Mouse (Mus musculus) lung, adult 2 months (tissue): Measurements from ENCODE around the gene Upb1. TPM values are rescaled to one million over a fixed set of nuclear protein-coding genes. Genes with fewer than 3 reads are reported as not detected.

Experiments
- DNase-seq: peaks from one replicate; pipeline ENCODE4 v3.0.0; 2022
- H3K4me1 ChIP-seq: fragments of 200-500 bp; 2 replicates; pipeline ENCODE4 v1.6.1; 2011; ENCODE audit warnings: low read length; ENCODE audit not compliant: control insufficient read depth, insufficient read depth
- H3K4me3 ChIP-seq: fragments of 200-500 bp; replicated peaks from 2 replicates; pipeline ENCODE3; 2011; ENCODE audit warnings: low read depth, mild to moderate bottlenecking, control low read depth, low read length; ENCODE audit errors: extremely low read depth
- CTCF ChIP-seq: fragments of 200-500 bp; IDR thresholded peaks from 2 replicates; pipeline ENCODE4 v1.5.1; 2011; ENCODE audit warnings: mild to moderate bottlenecking, low read length, control low read depth; ENCODE audit not compliant: insufficient read depth
- POLR2A ChIP-seq: fragments of 200-500 bp; IDR thresholded peaks from 2 replicates; pipeline ENCODE4 v1.6.1; 2011; ENCODE audit warnings: low read depth, mild to moderate bottlenecking, control low read depth, low read length, borderline replicate concordance; ENCODE audit errors: extremely low read depth
- WGBS: fragments of 180-500 bp; shearing (Covaris S2); methylation state at CpG from one replicate; pipeline ENCODE4 v1.1.7; 2018; 5-methylcytosine and 5-hydroxymethylcytosine counted together
- polyA plus RNA-seq: library from polyadenylated mRNA; depleted of rRNA; stranded (reverse); fragments of >200 nt; gene quantifications from 2 replicates; pipeline ENCODE4 v1.2.3, GENCODE M21; 2012

The Upb1 gene
- polyA plus RNA-seq, 1 experiment = 0.59 TPM

DNA sequence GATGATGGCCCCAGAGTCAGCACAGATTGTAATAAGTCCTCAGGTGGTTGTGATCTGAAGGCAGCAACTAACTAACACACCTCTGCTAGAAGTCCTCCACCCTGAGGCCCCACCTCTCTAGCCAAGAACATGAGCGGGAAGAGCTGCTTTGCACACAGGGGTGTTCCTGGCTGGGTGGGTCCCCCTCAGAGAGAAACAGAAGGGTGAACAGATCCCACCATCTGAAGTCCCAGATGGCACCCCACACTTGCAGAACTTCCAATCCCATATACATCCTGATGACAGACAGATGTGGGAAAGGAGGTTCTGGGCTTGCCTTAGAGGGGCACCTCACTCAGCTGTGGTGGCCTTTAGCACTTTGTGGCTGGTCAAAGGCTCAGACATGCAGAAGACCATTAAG is 36.4 kb downstream of the Upb1 start:
- WGBS = 97% methylated on average over 1 of the region's 1 CpGs
- Histone ChIP-seq H3K4me1 (peaks cover 4% of the 10 kb centered on the region; the same call in 1 of the 2 replicates), H3K4me3 (no peak overlapping the region)
- TF ChIP-seq POLR2A = no peak
- no peak for TF ChIP-seq CTCF
- DNase-seq = no peak

DNA sequence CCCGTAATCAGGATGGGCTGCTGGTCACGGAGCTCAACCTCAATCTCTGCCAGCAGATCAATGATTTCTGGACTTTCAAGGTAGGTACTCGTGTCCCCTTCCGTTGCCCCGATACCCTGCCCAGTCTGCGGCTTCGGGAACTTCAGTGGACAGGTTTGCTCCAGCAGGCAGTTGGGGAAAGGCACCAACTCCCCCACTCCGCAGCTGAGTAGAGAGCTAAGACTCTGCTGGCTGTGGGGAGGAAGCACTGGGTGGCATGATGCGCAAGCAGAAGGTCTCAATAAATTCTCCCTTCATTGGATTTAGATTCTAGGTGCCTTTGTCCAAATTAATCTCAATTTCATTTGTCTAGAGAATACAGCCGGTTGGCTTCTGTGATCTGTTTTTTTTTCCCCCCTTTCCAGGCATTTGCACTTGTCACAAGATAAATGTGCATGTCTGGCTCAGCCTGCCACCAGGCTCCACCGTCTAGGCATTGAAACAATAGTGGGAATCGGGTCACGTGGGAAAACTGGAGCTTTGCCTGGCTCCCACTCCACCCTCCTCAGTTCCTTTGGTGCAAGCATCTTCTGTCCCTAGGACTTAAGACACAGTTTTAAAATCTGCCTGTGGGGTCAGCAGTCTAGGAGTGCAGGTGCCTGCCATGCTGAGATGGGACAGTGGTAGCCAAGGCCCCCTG is 37.4 kb downstream of the Upb1 start:
- peak; percentile 55 for DNase-seq
- no peak for TF ChIP-seq CTCF
- no peak for TF ChIP-seq POLR2A
- 60% methylated on average over 13 of the region's 13 CpGs for WGBS
- Histone ChIP-seq H3K4me3 (no peak overlapping the region), H3K4me1 (peaks cover 4% of the 10 kb centered on the region; the same call in 1 of the 2 replicates)

DNA sequence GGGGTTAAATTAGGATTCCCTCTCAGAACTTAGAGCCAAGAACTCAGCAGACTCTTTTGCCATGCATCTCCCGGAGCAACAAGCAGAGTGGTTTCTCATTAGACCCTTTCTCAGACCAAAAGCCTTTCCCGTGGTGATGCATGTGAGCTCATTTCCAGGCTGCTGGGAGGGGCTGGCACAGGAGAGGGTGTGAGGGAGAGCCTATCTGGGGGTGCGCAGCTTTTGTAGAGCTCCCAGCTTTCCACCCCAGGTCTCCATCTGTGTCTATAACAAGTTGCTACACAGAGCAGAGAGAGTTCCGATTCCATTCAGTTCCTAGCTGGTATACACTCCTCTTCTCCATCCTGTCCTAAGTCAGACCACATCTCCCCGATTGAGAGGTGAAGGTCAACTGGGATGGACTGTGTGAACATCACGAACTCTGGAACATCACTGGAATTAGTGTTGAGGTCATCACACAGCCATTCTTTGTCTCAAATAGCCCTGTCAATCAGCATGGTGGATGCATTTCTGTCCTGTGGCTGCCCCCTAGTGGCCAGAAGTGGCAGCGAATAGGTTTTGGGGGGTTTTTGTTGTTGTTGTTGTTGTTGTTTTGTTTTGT is 38.4 kb downstream of the Upb1 start:
- 28% methylated on average over 7 of the region's 7 CpGs for WGBS
- DNase-seq = peak; percentile 46
- H3K4me1 ChIP-seq = peaks cover 4% of the 10 kb centered on the region; the same call in 1 of the 2 replicates
- TF ChIP-seq POLR2A (no peak), CTCF (peak; percentile 73)
- no peak overlapping the region for H3K4me3 ChIP-seq

DNA sequence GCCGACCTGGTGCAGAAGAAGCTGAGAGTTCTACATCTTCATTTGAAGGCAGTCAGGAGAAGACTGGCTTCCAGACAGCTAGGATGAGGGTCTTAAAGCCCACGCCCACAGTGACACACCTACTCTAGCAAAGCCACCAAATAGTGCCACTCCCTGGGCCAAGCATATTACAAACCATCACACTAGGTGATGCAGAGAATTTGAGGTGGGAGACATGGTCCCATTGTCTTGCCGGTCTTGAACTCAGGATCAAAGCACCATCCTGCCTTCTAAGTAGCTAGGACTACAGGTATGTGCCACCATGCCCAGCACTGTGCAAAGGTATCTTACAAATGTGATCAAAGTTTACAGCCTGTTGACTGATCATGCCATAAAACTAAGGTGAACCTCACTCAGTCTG is 39.8 kb downstream of the Upb1 start:
- WGBS = 95% methylated on average over 3 of the region's 3 CpGs

DNA sequence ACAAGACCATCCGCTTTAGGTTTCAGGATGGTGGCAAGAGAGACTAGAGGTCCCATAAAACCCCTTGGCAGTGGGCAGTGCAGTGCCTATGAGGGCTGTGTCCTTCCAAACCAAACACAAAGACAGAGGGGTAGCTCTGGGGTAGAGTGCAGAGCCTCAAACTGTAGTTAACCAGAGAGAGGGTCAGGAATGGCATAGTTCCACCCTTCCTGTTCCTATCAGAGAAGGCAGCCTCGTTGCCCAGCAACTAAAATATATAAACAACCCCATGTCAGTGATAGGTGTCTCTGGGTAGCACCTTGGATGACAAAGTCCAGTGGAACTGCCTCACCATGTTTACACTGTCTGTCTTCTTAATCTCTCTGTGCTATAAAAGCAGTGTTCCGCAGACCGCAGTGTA is 40.9 kb downstream of the Upb1 start:
- 59% methylated on average over 4 of the region's 4 CpGs for WGBS
- no peak for DNase-seq
- Histone ChIP-seq H3K4me1 (peaks cover 4% of the 10 kb centered on the region; the same call in 1 of the 2 replicates), H3K4me3 (no peak overlapping the region)
- TF ChIP-seq CTCF (no peak), POLR2A (no peak)

More for the DNA sequence above, 39.8 kb downstream of the Upb1 start:
- TF ChIP-seq POLR2A (no peak), CTCF (no peak)
- Histone ChIP-seq H3K4me3 (no peak overlapping the region), H3K4me1 (peaks cover 4% of the 10 kb centered on the region; the same call in 1 of the 2 replicates)
- no peak for DNase-seq

DNA sequence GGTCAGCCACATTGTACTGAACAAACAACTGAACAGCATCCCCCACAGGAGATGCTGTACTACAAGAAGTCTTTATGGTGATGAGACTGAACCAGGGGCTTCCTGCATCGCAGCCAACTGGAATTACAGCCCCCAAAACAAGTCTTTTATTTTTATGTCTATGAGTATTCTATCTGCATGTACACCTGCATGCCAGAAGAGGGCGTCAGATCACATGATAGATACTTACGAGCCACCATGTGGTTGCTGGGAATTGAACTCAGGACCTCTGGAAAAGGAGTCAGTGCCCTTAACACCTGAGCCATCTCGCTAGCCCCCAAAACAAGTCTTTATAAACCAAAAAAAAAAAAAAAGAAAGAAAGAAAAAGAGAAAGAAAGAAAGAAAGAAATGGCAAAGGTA is 42.1 kb downstream of the Upb1 start:
- Histone ChIP-seq H3K4me1 (peaks cover 4% of the 10 kb centered on the region; the same call in 1 of the 2 replicates), H3K4me3 (no peak overlapping the region)
- no peak for DNase-seq
- TF ChIP-seq POLR2A (no peak), CTCF (no peak)
- WGBS = 88% methylated on average over 4 of the region's 4 CpGs

DNA sequence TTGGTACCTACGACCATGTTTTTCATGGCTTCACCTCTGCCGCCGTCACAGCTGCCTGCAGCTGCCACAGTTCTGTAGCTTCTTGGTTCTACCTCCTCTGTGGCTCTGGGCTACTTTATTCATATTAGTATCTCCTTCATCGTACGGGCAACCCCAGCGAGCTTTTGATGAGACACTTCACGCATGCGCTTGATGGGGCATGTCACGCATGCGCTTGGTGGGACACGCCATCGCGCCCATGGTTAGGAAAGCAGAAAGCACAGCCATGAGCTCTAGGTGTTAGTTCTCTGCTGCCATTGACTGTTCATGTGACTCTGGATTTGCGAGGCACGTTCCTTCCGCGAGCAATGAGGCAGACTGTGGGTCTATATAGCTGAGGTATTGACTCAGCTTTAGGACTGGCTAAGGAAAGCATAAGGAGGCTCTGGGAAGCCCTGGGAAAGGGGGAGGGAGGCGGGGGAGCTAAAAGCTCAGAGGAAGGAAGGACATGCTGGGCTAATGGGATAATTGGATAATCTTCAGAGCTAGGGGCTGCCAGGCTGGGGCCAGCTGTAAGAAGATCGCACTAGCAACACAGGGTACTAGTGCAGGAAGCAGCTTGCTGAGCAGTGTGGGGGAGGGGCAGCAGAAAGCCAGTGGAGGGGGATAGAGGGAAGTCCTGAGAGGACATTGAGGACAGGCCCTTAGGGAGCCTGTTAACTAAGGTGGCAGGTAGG is 43.4 kb downstream of the Upb1 start:
- WGBS = 80% methylated on average over 19 of the region's 19 CpGs

DNA sequence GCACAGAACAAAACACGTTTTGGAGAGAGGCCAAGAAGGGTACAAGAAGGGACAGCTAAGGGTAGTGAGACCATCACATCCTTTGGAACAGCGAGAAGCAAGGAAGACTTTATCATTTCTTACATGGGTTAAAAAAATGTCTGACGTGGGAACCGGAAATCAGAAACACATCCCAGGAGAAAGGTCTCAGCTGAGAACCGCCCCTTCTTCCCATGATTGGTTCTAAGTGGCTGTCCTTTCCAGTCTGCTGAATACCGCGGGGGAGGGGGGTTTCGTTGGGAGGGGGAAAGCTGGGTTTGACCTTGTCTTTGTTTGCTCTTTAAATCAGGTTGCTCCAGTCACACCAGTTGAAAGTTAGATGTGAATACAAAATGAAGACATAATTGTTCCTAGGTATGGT is 44.1 kb downstream of the Upb1 start:
- H3K4me1 ChIP-seq = no peaks in the 10 kb centered on the region
- TF ChIP-seq CTCF = no peak
- no peak for TF ChIP-seq POLR2A
- 42% methylated on average over 8 of the region's 8 CpGs for WGBS
- H3K4me3 ChIP-seq = no peak overlapping the region
- no peak for DNase-seq

More for the DNA sequence above, 43.4 kb downstream of the Upb1 start:
- DNase-seq = no peak
- TF ChIP-seq CTCF (no peak), POLR2A (no peak)
- Histone ChIP-seq H3K4me1 (no peaks in the 10 kb centered on the region), H3K4me3 (no peak overlapping the region)

DNA sequence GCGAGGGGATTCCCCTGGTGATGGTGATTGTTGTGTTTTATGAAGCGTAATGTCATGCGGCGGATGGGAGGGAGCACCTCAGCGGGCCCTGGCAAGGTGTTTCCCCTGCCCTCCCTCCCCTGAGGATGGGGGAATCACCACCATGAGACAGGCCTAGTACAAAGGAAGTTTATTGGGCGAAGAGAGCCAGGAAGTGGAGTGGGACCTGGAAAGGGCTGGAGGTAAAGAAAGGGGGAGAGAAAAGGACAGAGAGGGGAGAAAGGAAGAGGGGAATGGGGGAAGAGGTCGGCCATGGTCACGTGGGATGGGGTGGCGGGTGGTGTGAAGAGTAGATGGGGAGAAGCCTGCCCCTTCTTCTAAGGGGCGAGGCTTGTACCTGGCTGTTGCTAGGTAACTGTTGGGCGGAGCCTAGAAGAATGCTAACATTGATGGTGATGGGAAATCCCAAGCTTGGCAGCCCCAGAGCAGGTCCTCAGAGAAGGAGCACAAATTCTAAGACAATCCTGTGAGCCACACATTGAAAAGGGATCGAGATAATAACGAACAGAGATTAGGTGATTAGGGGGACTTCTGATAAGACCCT is 45.7 kb downstream of the Upb1 start:
- H3K4me1 ChIP-seq = peaks cover 3% of the 10 kb centered on the region; the same call in 1 of the 2 replicates
- WGBS = 48% methylated on average over 13 of the region's 13 CpGs
- no peak overlapping the region for H3K4me3 ChIP-seq
- TF ChIP-seq POLR2A (no peak), CTCF (no peak)
- DNase-seq = no peak
